ENCODE assay signal across 14 mouse cellular contexts in genomic region chr15:78185609-78186008, GRCm38 (mm10). TPM values are rescaled to one million over a fixed set of nuclear protein-coding genes. Genes with fewer than 3 reads are reported as not detected.
"Had no signal": no experiment of that assay in that cellular context is flagged by ENCODE, and none has a peak within 500 bp of the region (broad histone marks: within the 10 kb centered on the region; RNA-seq: fewer than 3 reads in every experiment).

No protein-coding gene starts in this region.

- H3K36me3 ChIP-seq: neural tube, embryonic 12.5 days; neural tube, embryonic 13.5 days; neural tube, embryonic 15.5 days; stomach, embryonic 15.5 days had no signal

- H3K27me3 ChIP-seq: neural tube, embryonic 12.5 days had no signal

- DNase-seq: right cerebral cortex, postnatal 25 days; thymus, adult 18-20 months had no signal

- H3K27ac ChIP-seq: neural tube, embryonic 12.5 days; neural tube, embryonic 13.5 days; neural tube, embryonic 15.5 days; stomach, embryonic 15.5 days; stomach, postnatal 0 days had no signal

- H3K4me3 ChIP-seq: neural tube, embryonic 12.5 days; neural tube, embryonic 13.5 days; neural tube, embryonic 15.5 days; stomach, embryonic 15.5 days had no signal

- H3K9ac ChIP-seq: neural tube, embryonic 12.5 days; neural tube, embryonic 13.5 days; stomach, embryonic 15.5 days had no signal

- H3K4me1 ChIP-seq: stomach, embryonic 15.5 days had no signal

- H3K9me3 ChIP-seq: neural tube, embryonic 12.5 days; neural tube, embryonic 13.5 days; neural tube, embryonic 15.5 days; stomach, embryonic 15.5 days had no signal

- H3K4me2 ChIP-seq: neural tube, embryonic 13.5 days; neural tube, embryonic 15.5 days; stomach, embryonic 15.5 days had no signal

RNA-seq across cellular contexts. Expression of gene Pvalb, which starts 20.6 kb away (rescaled TPM):
- total RNA-seq: neutrophil, adult 5-6 weeks had no signal
- polyA plus RNA-seq: neural tube, embryonic 11.5 days; small intestine, adult 2 months; spleen, adult 2 months; stomach, embryonic 14.5 days; stomach, postnatal 0 days; testis, adult 2 months; urinary bladder, adult 2 months had no signal
